Mouse (Mus musculus) ovary, adult 18-20 months (tissue): ENCODE results near the gene Ptprf.

Experiments
- DNase-seq: peaks from one replicate; pipeline ENCODE4 v3.0.0; 2022; ENCODE audit warnings: low spot score, mixed read lengths

The Ptprf gene

DNA sequence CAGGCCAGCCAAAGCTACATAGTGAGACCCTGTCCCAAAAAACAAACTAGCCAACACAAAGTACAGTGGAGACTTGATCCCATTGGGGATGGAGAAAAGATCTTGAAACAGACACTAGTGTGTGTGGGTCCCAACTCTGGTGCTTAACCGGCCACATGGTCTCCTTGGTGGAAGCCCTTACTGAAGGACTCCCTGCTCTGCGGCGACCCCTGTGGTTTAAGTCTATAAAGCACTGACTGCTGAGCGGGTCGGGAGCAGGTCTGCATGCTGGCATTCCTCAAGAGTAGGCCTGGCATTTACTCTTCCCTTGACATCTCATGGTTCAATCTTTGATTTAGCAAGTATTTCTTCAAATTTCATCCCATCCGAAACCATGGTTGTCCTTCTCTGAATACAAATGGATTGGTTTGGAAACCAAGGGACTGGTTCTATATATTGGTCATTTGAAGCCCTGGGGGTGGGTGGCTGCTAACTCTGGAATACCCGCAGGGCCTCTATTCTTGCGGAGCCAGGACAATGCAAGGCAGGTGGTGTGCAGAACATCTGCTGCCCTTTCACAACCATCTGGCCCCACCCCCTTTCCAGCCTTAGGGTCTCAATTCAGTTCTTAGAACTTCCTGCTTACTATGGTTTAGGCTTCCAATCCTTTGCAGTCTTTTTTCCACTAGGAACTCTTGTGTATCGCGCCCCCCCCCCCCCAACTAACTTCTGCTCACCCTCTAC lies 84.1 kb downstream of the Ptprf start:
- no peak for DNase-seq

DNA sequence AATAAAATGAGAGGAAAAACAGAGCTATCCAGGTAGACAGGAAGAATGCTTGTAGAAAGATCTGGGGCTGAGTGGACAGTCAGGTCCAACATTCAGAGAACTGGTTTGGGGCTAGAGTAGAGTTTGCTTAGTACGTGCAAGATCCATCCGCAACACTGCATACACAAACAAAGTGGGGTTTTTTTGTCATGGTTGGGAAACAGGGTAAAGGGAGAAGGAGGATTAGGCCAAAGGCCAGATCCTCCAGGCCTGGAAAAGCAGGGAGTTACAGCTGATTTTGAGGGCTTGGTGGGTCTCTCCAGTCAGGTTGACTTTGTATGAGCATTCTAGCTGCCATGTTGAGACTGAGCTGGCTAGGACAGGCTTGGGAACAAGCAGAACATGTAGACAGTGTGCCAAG lies 85.3 kb downstream of the Ptprf start:
- no peak for DNase-seq

GRCm38 (mm10) chr4:118199093-118199492 lies 92.1 kb downstream of the Ptprf start:
- no peak for DNase-seq

DNA sequence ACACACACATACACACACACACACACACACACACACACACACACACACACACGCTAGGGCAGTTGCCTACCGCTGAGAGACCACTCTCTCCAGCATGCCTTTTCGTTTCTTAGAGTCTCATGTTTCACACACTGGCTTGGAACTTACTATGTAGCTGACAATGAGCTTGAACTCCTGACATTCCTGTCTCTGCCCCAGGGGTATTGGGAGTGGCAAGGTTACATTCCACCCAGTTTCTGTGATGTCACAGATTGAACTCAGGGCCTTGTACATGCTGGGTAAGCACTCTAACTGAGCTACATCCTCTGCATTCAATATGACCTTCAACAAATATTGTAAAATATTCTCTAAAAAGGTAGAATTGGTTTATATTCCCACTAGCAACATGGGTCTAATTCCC lies 92.6 kb downstream of the Ptprf start:
- no peak for DNase-seq

- no peak for DNase-seq
Measured at GRCm38 (mm10) chr4:118196185-118196584, 95.0 kb downstream of the Ptprf start.

DNA sequence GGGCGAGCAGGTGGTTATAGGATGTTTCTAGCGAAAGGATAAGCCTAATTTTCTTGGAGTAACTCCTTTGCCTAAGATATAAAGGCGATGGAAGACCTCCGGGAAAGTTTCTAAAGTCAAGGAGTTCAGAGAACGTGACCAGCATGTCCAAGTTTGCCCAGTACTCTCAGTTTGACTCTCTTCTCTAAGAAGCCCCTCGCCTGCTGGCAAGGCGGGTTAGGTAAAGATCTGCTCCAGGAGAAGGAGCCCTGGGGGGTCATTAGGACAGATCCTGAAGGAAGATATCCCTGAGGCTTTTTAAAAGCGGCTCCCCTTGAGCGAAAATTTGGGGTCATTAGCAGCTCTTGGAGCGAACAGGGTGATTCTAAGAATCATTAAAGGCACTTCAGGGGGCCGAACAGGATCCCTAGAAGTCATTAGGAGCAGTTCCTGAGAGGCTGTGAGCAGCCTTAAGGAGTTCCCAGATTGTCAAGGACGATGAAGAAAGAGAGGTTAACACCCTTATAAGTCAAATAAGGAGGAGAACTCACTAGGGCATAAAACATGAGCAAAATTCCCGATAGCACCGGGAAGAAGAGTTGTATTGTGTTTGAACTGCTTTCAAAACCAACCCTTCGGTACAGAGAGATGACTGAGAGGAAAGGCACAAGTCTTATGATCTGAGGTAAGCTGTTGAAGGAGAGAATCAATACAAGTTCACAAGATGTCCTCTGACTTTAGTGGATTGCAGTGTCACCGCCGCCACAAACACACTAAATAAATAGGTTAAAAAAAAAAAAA lies 110.7 kb downstream of the Ptprf start:
- DNase-seq, result no peak

GRCm38 (mm10) chr4:118179467-118180300 lies 111.5 kb downstream of the Ptprf start, which contains the start of gene Kdm4a:
Kdm4a (minus strand) TSS chr4:118180043.
- DNase-seq, result peak; percentile 94

- no peak for DNase-seq
Measured at GRCm38 (mm10) chr4:118178952-118179466, 112.2 kb downstream of the Ptprf start.

DNA sequence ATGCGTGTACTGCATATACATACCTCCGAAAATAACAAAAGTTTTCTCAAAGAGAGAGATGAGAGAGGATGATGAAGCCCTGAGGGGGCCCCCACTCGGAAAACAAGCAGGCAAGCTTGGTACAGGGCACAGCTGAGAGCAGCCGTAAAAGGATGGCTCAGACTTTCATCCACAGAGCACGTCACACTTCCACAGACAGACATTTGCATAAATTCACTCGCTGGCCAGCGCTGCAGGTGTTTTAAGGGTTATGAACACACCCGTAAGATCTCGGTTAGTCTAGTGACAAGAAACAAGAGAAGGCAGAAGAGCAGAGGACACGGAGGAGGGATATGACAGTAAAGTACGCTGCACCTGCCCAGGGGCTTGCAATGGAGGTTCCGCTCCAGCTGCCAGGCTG lies 118.7 kb downstream of the Ptprf start:
- DNase-seq, result no peak

- no peak for DNase-seq
Measured at GRCm38 (mm10) chr4:118171006-118171405, 120.2 kb downstream of the Ptprf start.

DNA sequence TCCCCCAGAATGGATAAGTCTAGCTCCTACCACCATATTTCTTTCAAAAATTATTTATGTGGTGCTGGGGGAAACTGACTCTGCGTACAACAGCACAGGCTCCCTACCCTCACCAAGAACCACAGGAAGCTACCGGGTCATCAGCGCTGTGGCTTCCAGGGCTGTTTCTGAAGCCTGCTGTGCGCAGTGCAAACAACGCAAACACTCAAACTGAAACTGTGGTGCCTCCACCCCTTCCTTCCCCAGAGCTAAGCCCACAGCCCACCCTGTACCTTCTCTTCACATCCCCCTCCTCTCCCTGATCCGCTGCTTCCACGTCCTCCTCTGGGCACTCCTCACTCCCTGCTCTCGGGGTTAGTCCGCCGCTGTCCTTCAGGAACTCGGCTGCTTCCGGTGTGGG lies 129.1 kb downstream of the Ptprf start:
- DNase-seq, result no peak
